Mouse (Mus musculus): ENCODE measurements at regions not wholly inside any gene's neighbourhood (a gene's known extent, or its start where the extent isn't known, plus 50 kb on each side); places are given as distances from the start of the nearest gene placed in this dataset.

GRCm38 (mm10) chr11:111443381-111443780 lies 377.4 kb downstream of the Kcnj2 start:
- DNase-seq (ENCODE audit: low read depth, low spot score) = no peak

- DNase-seq (ENCODE audit: low read depth, low spot score) = no peak
Measured at GRCm38 (mm10) chr11:111444791-111445190, 378.8 kb downstream of the Kcnj2 start.

GRCm38 (mm10) chr11:111445764-111446163 lies 379.8 kb downstream of the Kcnj2 start:
- peak; percentile 70 for DNase-seq (ENCODE audit: low read depth, low spot score)

- DNase-seq (ENCODE audit: low read depth, low spot score) = no peak
Measured at GRCm38 (mm10) chr11:111450811-111451494, 385.0 kb downstream of the Kcnj2 start.

- no peak for DNase-seq (ENCODE audit: low read depth, low spot score)
Measured at GRCm38 (mm10) chr11:111460046-111460445, 394.1 kb downstream of the Kcnj2 start.

GRCm38 (mm10) chr11:111484981-111485380 lies 419.0 kb downstream of the Kcnj2 start:
- no peak for DNase-seq (ENCODE audit: low read depth, low spot score)

GRCm38 (mm10) chr11:111512471-111512870 lies 446.5 kb downstream of the Kcnj2 start:
- no peak for DNase-seq (ENCODE audit: low read depth, low spot score)

GRCm38 (mm10) chr11:111522716-111523115 lies 456.8 kb downstream of the Kcnj2 start:
- DNase-seq (ENCODE audit: low read depth, low spot score) = no peak

- DNase-seq (ENCODE audit: low read depth, low spot score) = peak; percentile 42
Measured at GRCm38 (mm10) chr11:111523465-111523864, 457.5 kb downstream of the Kcnj2 start.

GRCm38 (mm10) chr11:111526010-111526742 lies 460.2 kb downstream of the Kcnj2 start:
- no peak for DNase-seq (ENCODE audit: low read depth, low spot score)

- DNase-seq (ENCODE audit: low read depth, low spot score) = no peak
Measured at GRCm38 (mm10) chr11:111529591-111529990, 463.6 kb downstream of the Kcnj2 start.

GRCm38 (mm10) chr11:111530912-111531311 lies 464.9 kb downstream of the Kcnj2 start:
- DNase-seq (ENCODE audit: low read depth, low spot score) = no peak

- DNase-seq (ENCODE audit: low read depth, low spot score) = peak; percentile 18
Measured at GRCm38 (mm10) chr11:111532457-111532856, 466.5 kb downstream of the Kcnj2 start.

- DNase-seq (ENCODE audit: low read depth, low spot score) = peak; percentile 71
Measured at GRCm38 (mm10) chr11:111536040-111536836, 470.3 kb downstream of the Kcnj2 start.

- peak; percentile 55 for DNase-seq (ENCODE audit: low read depth, low spot score)
Measured at GRCm38 (mm10) chr11:111537654-111538053, 471.7 kb downstream of the Kcnj2 start.

GRCm38 (mm10) chr11:111539960-111540359 lies 474.0 kb downstream of the Kcnj2 start:
- DNase-seq (ENCODE audit: low read depth, low spot score) = no peak

- no peak for DNase-seq (ENCODE audit: low read depth, low spot score)
Measured at GRCm38 (mm10) chr11:111545291-111545690, 479.3 kb downstream of the Kcnj2 start.

- no peak for DNase-seq (ENCODE audit: low read depth, low spot score)
Measured at GRCm38 (mm10) chr11:111555131-111555530, 489.2 kb downstream of the Kcnj2 start.

- DNase-seq (ENCODE audit: low read depth, low spot score) = no peak
Measured at GRCm38 (mm10) chr11:111555615-111556014, 489.7 kb downstream of the Kcnj2 start.

- no peak for DNase-seq (ENCODE audit: low read depth, low spot score)
Measured at GRCm38 (mm10) chr11:111558302-111559140, 492.6 kb downstream of the Kcnj2 start.

- DNase-seq (ENCODE audit: low read depth, low spot score) = no peak
Measured at GRCm38 (mm10) chr11:111563171-111563570, 497.2 kb downstream of the Kcnj2 start.
